Mouse (Mus musculus): ENCODE measurements around the gene Iqgap1.
A peak's percentile ranks its signal among the peaks of the same experiment; 100 is the strongest.

Gene Iqgap1

DNA sequence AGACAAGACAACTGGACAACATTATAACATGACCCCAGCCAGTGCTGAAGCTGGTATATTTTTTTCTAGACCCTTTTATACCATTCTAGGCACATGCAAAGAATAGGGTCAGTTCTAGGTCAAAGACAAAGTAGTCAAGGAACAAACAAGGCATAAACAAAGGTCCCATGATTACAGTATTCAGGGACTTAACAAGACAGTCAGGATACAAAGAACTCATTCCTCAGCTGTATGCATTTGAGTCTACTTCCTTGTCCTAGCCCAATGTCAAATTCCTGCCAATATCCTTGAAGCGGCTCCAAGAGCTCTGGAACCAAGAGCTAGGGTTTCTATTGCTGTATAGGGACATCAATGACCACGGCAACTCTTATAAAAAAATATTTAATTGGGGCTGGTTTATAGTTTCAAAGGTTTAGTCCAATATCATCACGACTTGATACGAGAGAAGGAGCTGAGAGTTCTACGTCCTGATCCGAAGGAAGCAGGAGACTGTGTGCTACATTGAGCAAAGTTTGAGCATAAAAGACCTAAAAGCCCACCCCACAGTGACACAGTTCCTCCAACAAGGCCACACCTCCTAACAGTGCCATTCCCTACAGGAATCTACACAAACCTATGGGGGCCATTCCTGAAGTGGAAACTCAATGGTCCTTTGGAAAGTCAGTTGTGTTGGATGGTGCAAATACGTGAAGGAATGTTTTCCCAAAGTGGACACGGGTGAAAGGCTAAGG, 18.3 kb upstream of the Iqgap1 start:
- DNase-seq (ENCODE audit: low read depth, low spot score), result peak; percentile 96

- no peak for DNase-seq (ENCODE audit: low read depth, low spot score)
Measured at GRCm38 (mm10) chr7:80843176-80843575, 17.4 kb upstream of the Iqgap1 start.

GRCm38 (mm10) chr7:80842132-80842531, 16.4 kb upstream of the Iqgap1 start:
- no peak for DNase-seq (ENCODE audit: low read depth, low spot score)

- DNase-seq (ENCODE audit: low read depth, low spot score), result no peak
Measured at GRCm38 (mm10) chr7:80840937-80841336, 15.2 kb upstream of the Iqgap1 start.

DNA sequence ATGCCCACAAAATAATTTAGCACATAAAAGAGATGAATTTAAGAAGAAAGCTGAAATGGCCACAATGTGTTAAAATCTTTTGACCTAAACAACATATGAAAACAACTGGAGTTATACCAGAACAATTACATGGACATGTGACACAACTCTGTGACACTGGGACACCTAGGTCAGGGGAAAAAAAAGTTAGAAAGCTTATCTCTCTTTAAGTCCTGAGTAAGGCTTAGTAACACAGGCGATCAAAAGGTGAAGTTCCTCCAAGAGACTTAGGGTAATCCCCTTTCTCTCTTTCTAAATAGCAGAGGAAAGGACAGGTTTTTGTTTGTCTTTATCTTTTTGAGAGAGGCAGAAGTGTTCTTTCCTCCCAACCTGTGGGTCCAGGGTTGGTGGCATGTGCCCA, 14.5 kb upstream of the Iqgap1 start:
- no peak for DNase-seq (ENCODE audit: low read depth, low spot score)

GRCm38 (mm10) chr7:80839755-80840154, 14.0 kb upstream of the Iqgap1 start:
- DNase-seq (ENCODE audit: low read depth, low spot score), result no peak

DNA sequence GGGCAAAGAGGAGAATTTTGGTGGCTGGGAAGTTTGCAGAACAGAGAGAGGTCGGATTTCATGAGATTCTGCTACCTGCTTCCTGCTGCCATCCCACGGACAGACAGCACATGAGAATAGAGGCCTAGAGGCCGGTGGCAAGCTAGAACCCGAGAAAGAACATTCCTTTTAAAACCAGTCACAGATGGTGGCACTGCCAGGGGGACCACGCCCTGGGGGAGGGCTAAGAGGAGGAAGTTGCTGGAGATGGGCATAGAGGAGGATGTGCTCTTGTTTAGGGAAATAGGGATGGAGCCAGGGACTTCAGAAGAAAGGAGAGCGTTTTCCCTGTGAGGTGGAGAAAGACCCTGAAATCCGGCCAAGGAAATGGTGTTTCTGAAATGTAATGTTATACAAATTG, 12.5 kb upstream of the Iqgap1 start:
- DNase-seq (ENCODE audit: low read depth, low spot score), result no peak

DNA sequence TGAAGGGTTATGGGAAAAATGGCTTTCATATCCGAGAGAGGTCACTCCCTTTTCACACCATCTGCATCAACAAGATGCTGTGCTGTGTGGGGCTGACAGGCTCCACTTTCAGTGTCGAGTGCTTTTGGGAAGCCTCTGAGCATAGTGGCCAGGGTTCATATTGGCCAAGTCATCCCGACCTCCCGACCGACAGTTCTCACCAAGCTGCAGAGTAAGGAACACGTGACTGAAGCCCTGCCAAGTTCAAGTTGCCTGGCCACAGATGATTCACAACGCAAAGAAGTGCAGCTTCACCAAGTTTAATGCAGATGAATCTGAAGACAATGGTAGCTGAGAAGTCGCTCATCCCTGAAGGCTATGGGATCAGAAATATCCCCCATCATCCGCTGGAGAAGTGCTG, 12.0 kb upstream of the Iqgap1 start:
- peak; percentile 50 for DNase-seq (ENCODE audit: low read depth, low spot score)

DNA sequence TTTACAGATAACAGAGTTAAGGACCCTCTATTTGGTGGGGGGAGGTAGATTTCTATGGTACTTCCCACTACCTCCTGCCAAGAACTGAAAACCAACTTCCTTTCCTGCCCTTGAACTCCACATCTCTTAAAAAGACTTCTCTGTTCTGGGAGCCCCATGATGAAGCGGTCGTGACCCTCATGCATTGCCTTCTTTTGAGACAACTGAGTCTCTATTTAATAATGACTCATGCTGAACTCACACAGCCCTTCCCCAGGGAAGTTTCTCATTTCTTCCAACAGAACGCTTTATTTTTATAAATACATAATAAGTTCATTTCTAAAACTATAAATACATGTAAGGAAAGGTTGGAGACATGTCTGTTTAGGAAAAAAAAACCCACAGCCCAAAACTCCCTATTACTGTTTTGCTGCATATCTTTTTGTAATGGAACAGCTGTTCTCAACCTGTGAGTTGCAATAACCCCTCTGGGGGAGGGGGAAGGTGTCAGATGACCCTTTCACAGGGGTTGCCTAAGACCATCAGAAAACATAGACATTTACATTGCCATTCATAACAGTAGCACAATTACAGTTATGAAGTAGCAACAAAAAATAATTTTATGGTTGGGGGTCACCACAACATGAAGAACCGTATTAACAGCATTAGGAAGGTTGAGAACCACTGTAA, 10.3 kb upstream of the Iqgap1 start:
- DNase-seq (ENCODE audit: low read depth, low spot score), result no peak

DNA sequence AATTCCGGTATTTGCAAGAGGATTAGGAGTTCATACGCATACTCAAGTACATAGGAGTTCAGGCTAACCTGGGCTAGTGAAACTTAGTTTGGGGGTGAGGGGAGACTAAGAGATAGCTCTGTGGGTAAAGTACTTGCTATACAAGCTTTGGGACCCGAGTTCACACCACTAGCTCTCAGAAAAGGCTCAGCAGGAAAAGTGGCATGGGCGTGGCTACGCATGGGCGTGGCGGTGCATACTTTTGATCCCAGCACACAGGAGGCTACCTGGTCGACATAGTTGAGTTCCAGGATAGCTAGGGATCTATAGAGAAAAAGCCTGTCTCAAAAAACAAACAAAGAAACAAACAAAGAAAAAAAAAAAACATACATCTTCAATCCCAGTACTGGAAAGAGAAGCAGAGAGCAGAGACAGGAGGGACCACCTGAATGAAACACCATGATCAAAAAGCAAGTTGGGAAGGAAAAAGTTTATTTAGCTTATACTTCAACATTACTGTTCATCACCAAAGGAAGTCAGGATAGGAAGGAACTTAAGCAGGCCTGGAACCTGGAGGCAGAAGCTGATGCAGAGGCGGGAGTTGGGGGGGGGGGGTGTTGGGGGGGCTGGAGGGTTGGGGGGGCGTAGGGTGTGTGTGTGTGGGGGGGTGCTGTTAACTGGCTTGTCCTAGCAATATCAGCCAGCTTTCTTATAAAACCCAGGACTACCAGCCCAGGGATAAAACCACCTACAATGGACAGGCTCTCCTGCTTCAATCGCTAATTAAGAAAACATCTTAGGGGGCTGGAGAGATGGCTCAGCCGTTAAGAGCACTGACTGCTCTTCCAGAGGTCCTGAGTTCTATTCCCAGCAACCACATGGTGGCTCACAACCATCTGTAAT, 8.1 kb upstream of the Iqgap1 start:
- DNase-seq (ENCODE audit: low read depth, low spot score), result peak; percentile 88

DNA sequence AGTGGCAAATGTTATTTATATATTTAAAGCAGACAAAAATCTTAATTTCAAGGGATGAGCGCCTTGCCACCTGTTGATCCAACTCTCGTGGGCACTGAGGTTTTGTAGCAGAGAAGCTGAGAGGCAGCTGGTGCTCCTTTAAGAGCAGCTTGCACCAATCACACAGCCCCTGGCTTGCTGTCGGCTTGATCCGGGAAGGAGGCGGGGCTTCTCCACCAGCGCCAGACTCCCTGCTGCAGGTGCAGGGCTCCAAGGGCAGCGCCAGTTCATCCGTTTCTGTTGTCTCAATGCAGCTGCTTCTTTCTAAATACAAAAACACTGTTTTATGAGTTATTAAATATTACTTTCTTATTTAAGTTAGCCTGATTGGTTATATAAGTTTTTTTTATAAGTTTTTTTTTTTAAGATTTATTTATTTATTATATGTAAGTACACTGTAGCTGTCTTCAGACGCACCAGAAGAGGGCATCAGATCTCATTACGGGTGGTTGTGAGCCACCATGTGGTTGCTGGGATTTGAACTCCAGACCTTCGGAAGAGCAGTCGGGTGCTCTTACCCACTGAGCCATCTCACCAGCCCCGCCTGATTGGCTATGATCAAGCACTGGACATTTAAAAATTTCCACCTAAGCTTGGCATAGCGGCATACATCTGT, 7.3 kb upstream of the Iqgap1 start:
- peak; percentile 94 for DNase-seq (ENCODE audit: low read depth, low spot score)

- DNase-seq (ENCODE audit: low read depth, low spot score), result no peak
Measured at GRCm38 (mm10) chr7:80832191-80832590, 6.4 kb upstream of the Iqgap1 start.

DNA sequence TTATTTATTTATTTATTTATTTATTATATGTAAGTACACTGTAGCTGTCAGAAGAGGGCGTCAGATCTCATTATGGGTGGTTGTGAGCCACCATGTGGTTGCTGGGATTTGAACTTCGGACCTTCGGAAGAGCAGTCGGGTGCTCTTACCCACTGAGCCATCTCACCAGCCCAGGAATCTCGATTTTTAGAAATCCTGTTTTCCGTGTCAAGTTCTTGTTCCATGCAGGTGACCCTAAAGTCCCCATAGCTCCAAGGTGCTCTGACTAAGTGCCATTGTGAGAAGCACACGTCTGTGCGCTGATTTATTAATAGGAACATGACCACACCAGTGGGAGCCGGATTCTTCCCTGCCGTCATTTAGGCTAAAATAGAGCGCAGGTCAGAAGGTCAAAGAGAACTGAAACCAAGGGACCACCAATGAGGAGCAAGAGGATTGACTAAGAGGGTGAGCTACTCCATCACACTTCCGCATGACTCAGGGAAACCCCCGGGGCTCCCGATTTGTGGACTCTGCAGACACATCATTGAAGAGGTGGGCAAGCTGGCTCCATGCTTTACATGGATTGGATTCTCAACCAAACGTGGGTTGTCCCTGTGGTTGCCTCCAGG, 4.5 kb upstream of the Iqgap1 start:
- peak; percentile 87 for DNase-seq (ENCODE audit: low read depth, low spot score)

DNA sequence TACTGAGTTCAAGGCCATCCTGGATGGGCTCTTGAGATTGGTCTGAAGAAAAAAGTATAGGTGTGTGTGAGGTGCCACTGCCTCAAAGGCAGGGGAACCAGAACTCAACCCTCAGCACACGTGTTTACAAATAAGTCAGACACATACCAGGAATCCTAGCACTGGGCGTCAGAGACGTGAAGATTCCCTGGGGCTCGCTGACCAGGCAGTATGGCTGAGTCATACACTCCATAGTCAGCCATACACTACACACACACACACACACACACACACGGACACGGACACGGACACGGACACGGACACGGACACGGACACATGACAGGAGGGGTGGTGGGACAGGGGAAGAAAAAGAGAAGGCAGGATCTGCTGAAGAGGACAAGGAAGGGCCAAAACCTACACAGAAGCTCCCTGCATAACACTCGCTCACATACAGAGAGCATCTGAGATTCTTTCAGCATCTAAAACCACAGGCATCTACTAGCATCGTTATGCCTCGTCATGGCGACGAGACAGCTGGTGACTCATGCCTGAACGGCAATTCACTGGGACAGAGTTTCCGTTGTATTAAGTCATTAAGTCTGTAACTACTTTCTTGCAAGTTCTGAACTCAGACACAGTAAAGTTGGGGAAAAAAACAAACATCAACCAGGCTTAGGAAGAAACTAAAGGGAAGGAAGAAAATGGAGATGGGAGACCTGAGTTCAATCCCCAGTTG, 2.5 kb upstream of the Iqgap1 start:
- peak; percentile 71 for DNase-seq (ENCODE audit: low read depth, low spot score)

- DNase-seq (ENCODE audit: low read depth, low spot score), result no peak
Measured at GRCm38 (mm10) chr7:80823875-80824682, 1.7 kb downstream of the Iqgap1 start.

- DNase-seq (ENCODE audit: low read depth, low spot score), result no peak
Measured at GRCm38 (mm10) chr7:80823267-80823666, 2.5 kb downstream of the Iqgap1 start.

DNA sequence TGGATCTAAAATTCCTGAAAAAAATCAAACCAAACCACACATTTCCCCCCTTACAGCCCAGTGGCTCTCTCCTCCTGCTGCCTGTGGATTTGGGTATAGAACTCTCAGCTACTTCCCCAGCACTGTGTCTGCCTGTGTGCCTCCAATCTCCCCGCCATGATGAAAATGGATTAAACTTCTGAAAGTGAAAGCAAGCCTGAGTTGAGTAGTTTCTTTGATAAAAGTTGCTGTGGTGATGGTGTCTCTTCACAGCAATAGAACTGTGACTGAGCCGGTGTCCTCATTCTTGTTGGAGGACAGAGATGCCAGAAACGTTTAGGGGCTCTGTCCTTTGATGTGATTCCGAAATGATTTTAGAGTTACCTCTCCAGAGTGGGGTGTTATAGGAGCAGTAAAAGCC, 4.9 kb downstream of the Iqgap1 start:
- no peak for DNase-seq (ENCODE audit: low read depth, low spot score)

GRCm38 (mm10) chr7:80816641-80817040, 9.1 kb downstream of the Iqgap1 start:
- peak; percentile 54 for DNase-seq (ENCODE audit: low read depth, low spot score)

DNA sequence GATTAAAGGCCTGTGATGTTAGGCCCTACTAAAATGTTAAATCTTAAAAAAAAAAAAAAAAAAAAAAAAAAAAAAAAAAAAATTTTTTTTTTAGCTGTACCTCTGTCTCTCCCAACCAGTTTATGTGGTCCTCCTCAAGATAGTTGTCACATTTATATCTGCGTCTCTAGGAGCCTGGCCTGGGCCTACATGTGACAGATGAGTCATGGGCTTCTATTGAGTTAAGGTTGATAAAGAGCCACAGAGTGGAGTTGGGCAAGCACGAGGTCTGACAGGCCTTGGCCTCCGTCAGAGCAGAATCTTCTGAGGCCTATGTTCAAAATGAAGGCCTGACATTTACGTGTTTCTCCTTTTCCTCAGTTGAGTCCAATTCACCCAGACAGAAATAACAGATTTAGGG, 12.4 kb downstream of the Iqgap1 start:
- no peak for DNase-seq (ENCODE audit: low read depth, low spot score)

DNA sequence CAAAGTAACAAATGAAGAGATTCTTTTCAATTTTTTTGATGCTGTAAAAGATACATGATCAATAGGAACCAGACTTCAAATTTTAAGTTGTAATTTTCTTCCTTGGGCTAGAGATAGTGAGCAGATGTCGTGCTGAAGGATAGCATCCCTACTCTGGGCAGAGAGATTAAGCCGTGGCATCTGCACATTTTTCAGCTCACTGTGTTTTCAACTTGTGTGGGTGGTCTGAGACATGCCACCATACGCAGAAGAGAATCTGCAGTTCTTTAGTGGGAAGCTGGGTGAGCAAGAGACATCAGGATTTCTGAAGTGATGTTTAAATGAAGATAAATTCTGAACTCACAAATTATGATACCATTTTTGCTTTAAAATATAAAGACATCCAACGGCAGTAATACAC, 19.4 kb downstream of the Iqgap1 start:
- DNase-seq (ENCODE audit: low read depth, low spot score), result no peak

Data from R1 (cell line).